Mouse (Mus musculus): ENCODE data around the gene Bsn. TPM values are rescaled to one million over a fixed set of nuclear protein-coding genes. Genes with fewer than 3 reads are reported as not detected.

Bsn gene
- polyA plus RNA-seq, 1 experiment = 0.56 TPM

GRCm38 (mm10) chr9:108163646-108164284 lies 26.4 kb downstream of the Bsn start:
- H3K36me3 ChIP-seq (ENCODE audit: control insufficient read depth, insufficient read depth) = no peaks in the 10 kb centered on the region
- H3K79me2 ChIP-seq (ENCODE audit: control insufficient read depth, insufficient read depth) = no peaks in the 10 kb centered on the region
- H3K4me2 ChIP-seq (ENCODE audit: low read depth) = peak overlapping the region; percentile 22
- H3K4me3 ChIP-seq = no peak overlapping the region
- TF ChIP-seq POLR2A (IDR thresholded peaks at IDR 0.05; ENCODE audit: insufficient read length, low read depth) (no peak), E2F4 (IDR thresholded peaks at IDR 0.05; ENCODE audit: insufficient read depth) (no peak), TCF12 (IDR thresholded peaks at IDR 0.05; ENCODE audit: insufficient read depth, poor library complexity, severe bottlenecking) (no peak), MAX (IDR thresholded peaks at IDR 0.05; ENCODE audit: low read depth) (no peak), USF1 (IDR thresholded peaks at IDR 0.05; ENCODE audit: low read depth) (no peak), MYOG (IDR thresholded peaks at IDR 0.05; ENCODE audit: control insufficient read depth in 1 of 3, insufficient read depth in 1 of 3, insufficient read length in 2 of 3, low read depth in 2 of 3) (no peak), REST (IDR thresholded peaks at IDR 0.05; ENCODE audit: insufficient read depth, insufficient read length) (no peak), MYOD1 (IDR thresholded peaks at IDR 0.05; ENCODE audit: control insufficient read depth in 1 of 3, insufficient read length in 2 of 3, low read depth in 2 of 3) (no peak), SRF (IDR thresholded peaks at IDR 0.05; ENCODE audit: control insufficient read depth, insufficient read length, low read depth) (no peak), TCF3 (IDR thresholded peaks at IDR 0.05; ENCODE audit: insufficient read length, low read depth) (no peak), CEBPB (IDR thresholded peaks at IDR 0.05; ENCODE audit: insufficient read depth, poor library complexity, severe bottlenecking) (no peak), POLR2AphosphoS2 (IDR thresholded peaks at IDR 0.05; ENCODE audit: insufficient read length, low read depth) (no peak)
- no peak overlapping the region for H3ac ChIP-seq (ENCODE audit: control insufficient read depth, insufficient read length)
- no peaks in the 10 kb centered on the region for H3K27me3 ChIP-seq (ENCODE audit: control insufficient read depth, insufficient read depth, insufficient read length)

DNA sequence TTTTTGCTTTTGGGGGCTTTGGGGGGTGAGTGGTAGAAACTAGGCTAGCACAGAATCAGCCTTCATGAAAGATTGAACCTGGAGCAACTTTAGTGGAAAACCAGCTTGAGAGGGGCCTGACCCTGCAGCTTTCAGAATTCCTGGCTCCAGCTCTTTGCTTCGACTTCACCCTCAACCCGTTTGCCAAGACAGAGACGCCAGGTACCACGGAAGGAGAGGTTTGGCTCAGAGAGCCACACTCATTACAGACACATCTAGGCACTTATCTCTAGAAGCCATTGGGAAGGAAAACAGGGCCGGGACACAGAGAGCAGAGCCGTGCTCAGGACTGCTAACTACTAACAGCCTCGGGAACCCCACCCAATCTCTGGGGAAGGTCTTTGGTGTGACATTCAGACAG lies 32.3 kb downstream of the Bsn start:
- Histone ChIP-seq H3K36me3 (ENCODE audit: control insufficient read depth, insufficient read depth) (no peaks in the 10 kb centered on the region), H3K27me3 (ENCODE audit: control insufficient read depth, insufficient read depth, insufficient read length) (no peaks in the 10 kb centered on the region), H3K4me3 (no peak overlapping the region), H3ac (ENCODE audit: control insufficient read depth, insufficient read length) (no peak overlapping the region), H3K79me2 (ENCODE audit: control insufficient read depth, insufficient read depth) (no peaks in the 10 kb centered on the region), H3K4me2 (ENCODE audit: low read depth) (no peak overlapping the region)
- TF ChIP-seq POLR2A (IDR thresholded peaks at IDR 0.05; ENCODE audit: insufficient read length, low read depth) (no peak), E2F4 (IDR thresholded peaks at IDR 0.05; ENCODE audit: insufficient read depth) (no peak), MAX (IDR thresholded peaks at IDR 0.05; ENCODE audit: low read depth) (no peak), USF1 (IDR thresholded peaks at IDR 0.05; ENCODE audit: low read depth) (no peak), TCF3 (IDR thresholded peaks at IDR 0.05; ENCODE audit: insufficient read length, low read depth) (no peak), POLR2AphosphoS2 (IDR thresholded peaks at IDR 0.05; ENCODE audit: insufficient read length, low read depth) (no peak), TCF12 (IDR thresholded peaks at IDR 0.05; ENCODE audit: insufficient read depth, poor library complexity, severe bottlenecking) (no peak), REST (IDR thresholded peaks at IDR 0.05; ENCODE audit: insufficient read depth, insufficient read length) (no peak), CEBPB (IDR thresholded peaks at IDR 0.05; ENCODE audit: insufficient read depth, poor library complexity, severe bottlenecking) (no peak), SRF (IDR thresholded peaks at IDR 0.05; ENCODE audit: control insufficient read depth, insufficient read length, low read depth) (no peak), MYOD1 (IDR thresholded peaks at IDR 0.05; ENCODE audit: control insufficient read depth in 1 of 3, insufficient read length in 2 of 3, low read depth in 2 of 3) (no peak), MYOG (IDR thresholded peaks at IDR 0.05; ENCODE audit: control insufficient read depth in 1 of 3, insufficient read depth in 1 of 3, insufficient read length in 2 of 3, low read depth in 2 of 3) (no peak)

DNA sequence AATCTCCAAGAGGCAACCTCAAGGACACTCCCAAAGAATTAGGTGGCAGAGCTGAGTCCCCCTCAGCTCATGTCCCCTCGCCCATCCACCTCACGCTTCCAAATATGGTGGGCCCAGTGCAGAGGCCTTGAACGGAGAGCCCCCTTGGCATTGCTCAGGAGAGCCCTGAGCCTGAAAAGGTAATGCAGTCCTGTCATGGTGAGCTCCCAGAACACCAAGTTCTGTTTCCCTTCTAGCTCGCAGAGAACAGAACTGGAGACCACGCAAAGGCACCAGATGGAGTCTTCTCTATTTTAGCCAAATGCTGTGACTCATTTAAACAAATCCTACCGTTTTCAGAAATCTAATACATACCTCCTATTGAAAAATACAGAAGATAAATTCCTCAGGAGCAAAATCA lies 32.7 kb downstream of the Bsn start:
- Histone ChIP-seq H3K4me2 (ENCODE audit: low read depth) (no peak overlapping the region), H3K27me3 (ENCODE audit: control insufficient read depth, insufficient read depth, insufficient read length) (no peaks in the 10 kb centered on the region)

GRCm38 (mm10) chr9:108156786-108157185 lies 33.4 kb downstream of the Bsn start:
- TF ChIP-seq POLR2AphosphoS2 (IDR thresholded peaks at IDR 0.05; ENCODE audit: insufficient read length, low read depth) (no peak), USF1 (IDR thresholded peaks at IDR 0.05; ENCODE audit: low read depth) (no peak), SRF (IDR thresholded peaks at IDR 0.05; ENCODE audit: control insufficient read depth, insufficient read length, low read depth) (no peak), TCF3 (IDR thresholded peaks at IDR 0.05; ENCODE audit: insufficient read length, low read depth) (no peak)
- no peak overlapping the region for H3K4me3 ChIP-seq
- H3ac ChIP-seq (ENCODE audit: control insufficient read depth, insufficient read length) = no peak overlapping the region
- H3K27me3 ChIP-seq (ENCODE audit: control insufficient read depth, insufficient read depth, insufficient read length) = no peaks in the 10 kb centered on the region
- H3K4me2 ChIP-seq (ENCODE audit: low read depth) = no peak overlapping the region
- no peaks in the 10 kb centered on the region for H3K79me2 ChIP-seq (ENCODE audit: control insufficient read depth, insufficient read depth)
- H3K36me3 ChIP-seq (ENCODE audit: control insufficient read depth, insufficient read depth) = no peaks in the 10 kb centered on the region

More for the DNA sequence above, 32.7 kb downstream of the Bsn start:
- no peaks in the 10 kb centered on the region for H3K79me2 ChIP-seq (ENCODE audit: control insufficient read depth, insufficient read depth)
- H3K36me3 ChIP-seq (ENCODE audit: control insufficient read depth, insufficient read depth) = no peaks in the 10 kb centered on the region
- no peak for TF ChIP-seq CEBPB (IDR thresholded peaks at IDR 0.05; ENCODE audit: insufficient read depth, poor library complexity, severe bottlenecking)
- TF ChIP-seq MAX (IDR thresholded peaks at IDR 0.05; ENCODE audit: low read depth) = no peak
- TF ChIP-seq MYOG (IDR thresholded peaks at IDR 0.05; ENCODE audit: control insufficient read depth in 1 of 3, insufficient read depth in 1 of 3, insufficient read length in 2 of 3, low read depth in 2 of 3) = no peak
- no peak for TF ChIP-seq REST (IDR thresholded peaks at IDR 0.05; ENCODE audit: insufficient read depth, insufficient read length)
- no peak for TF ChIP-seq TCF3 (IDR thresholded peaks at IDR 0.05; ENCODE audit: insufficient read length, low read depth)
- no peak for TF ChIP-seq POLR2A (IDR thresholded peaks at IDR 0.05; ENCODE audit: insufficient read length, low read depth)
- TF ChIP-seq MYOD1 (IDR thresholded peaks at IDR 0.05; ENCODE audit: control insufficient read depth in 1 of 3, insufficient read length in 2 of 3, low read depth in 2 of 3) = no peak
- H3K4me3 ChIP-seq = no peak overlapping the region
- H3ac ChIP-seq (ENCODE audit: control insufficient read depth, insufficient read length) = no peak overlapping the region

DNA sequence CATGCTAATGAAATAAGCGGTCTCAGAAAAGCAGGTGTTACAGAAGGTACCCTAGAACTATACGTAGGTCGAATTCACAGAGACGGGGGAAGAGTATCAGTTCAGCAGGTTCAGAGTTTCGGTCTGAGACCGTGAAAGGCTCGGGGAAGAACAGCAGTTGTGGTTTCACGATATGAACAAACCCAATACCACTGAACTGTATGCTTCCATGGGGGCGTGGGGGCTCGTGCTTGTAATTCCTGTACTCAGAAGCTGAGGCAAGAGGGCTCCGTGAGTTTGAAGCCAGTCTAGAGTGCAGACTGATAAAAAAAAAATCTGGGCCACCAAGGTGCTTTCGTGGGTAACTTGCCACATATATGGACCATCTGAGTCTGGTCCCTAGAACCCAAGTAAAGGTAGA lies 35.4 kb downstream of the Bsn start:
- H3ac ChIP-seq (ENCODE audit: control insufficient read depth, insufficient read length) = no peak overlapping the region
- no peak overlapping the region for H3K4me2 ChIP-seq (ENCODE audit: low read depth)
- no peaks in the 10 kb centered on the region for H3K36me3 ChIP-seq (ENCODE audit: control insufficient read depth, insufficient read depth)
- no peak overlapping the region for H3K4me3 ChIP-seq
- TF ChIP-seq MYOG (IDR thresholded peaks at IDR 0.05; ENCODE audit: control insufficient read depth in 1 of 3, insufficient read depth in 1 of 3, insufficient read length in 2 of 3, low read depth in 2 of 3) (no peak), MAX (IDR thresholded peaks at IDR 0.05; ENCODE audit: low read depth) (no peak), REST (IDR thresholded peaks at IDR 0.05; ENCODE audit: insufficient read depth, insufficient read length) (no peak), E2F4 (IDR thresholded peaks at IDR 0.05; ENCODE audit: insufficient read depth) (no peak), CEBPB (IDR thresholded peaks at IDR 0.05; ENCODE audit: insufficient read depth, poor library complexity, severe bottlenecking) (no peak), TCF12 (IDR thresholded peaks at IDR 0.05; ENCODE audit: insufficient read depth, poor library complexity, severe bottlenecking) (no peak), TCF3 (IDR thresholded peaks at IDR 0.05; ENCODE audit: insufficient read length, low read depth) (no peak), USF1 (IDR thresholded peaks at IDR 0.05; ENCODE audit: low read depth) (no peak)
- no peaks in the 10 kb centered on the region for H3K27me3 ChIP-seq (ENCODE audit: control insufficient read depth, insufficient read depth, insufficient read length)
- no peaks in the 10 kb centered on the region for H3K79me2 ChIP-seq (ENCODE audit: control insufficient read depth, insufficient read depth)
